Mouse (Mus musculus) kidney, postnatal 14 days (tissue): Measurements from ENCODE around the gene Pde4c.

Experiments
- DNase-seq: peaks from one replicate; pipeline ENCODE4 v3.0.0; 2022; ENCODE audit warnings: mixed read lengths

Pde4c gene

DNA sequence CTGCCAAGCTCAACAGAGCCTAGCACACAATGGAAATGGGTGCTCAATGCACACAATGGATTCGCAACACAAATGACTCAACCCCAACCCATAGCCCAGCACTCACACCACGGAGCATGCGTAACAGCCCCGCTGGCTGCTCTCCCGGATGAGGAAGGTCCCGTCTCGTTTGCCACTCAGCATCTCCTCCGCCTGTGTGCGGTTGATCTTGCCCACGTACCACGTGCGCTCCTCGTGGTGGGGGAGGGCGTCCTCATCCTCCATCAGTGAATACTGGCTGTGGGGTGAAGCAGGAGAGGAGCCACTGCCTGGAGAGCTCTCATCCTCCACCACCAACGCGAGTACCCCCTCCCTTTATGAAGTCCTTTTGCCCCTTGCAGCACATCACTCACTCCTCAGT lies 45.4 kb downstream of the Pde4c start:
- no peak for DNase-seq

GRCm38 (mm10) chr8:70769359-70769758 lies 45.8 kb downstream of the Pde4c start:
- peak; percentile 96 for DNase-seq

DNA sequence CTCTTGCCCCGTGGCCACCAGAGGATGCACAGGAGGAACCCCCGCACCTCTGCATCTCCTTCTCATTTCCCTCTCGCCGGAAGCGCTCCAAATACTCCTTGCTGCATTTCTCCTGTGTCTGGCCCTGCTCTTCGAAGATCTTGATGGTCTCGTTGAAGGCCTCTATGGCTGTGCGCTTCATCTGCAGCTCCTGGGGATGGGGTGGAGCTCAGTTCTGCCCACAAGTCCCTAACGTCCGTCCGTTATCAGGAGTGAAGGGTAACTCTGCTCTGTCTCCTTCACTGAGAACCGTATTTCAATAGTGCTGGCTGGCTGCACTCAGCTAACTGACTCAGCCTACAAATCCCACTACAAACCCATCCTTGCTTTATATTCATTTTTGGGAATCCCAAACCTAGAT lies 46.3 kb downstream of the Pde4c start:
- no peak for DNase-seq

- no peak for DNase-seq
Measured at GRCm38 (mm10) chr8:70770748-70771147, 47.2 kb downstream of the Pde4c start.

- no peak for DNase-seq
Measured at GRCm38 (mm10) chr8:70771217-70771616, 47.7 kb downstream of the Pde4c start.

DNA sequence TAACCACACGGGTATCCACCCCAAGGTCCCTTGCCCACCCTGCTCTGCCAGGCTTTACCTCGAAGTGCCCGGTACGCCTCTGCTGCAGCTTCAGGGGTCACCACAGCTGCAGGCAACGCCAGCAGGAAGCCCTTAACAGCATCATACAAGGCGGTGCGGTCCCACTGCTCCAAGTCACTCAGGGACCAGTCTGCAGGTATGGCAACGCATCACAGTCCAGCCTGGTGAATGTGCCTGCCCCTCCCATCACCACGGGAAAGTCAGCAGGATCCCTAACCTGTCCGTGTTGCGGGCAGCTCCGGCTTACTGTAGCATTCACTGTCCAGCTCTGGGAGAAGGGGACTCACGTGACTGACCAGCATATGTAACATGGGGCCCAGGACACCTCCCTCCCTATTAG lies 48.6 kb downstream of the Pde4c start:
- DNase-seq: no peak

DNA sequence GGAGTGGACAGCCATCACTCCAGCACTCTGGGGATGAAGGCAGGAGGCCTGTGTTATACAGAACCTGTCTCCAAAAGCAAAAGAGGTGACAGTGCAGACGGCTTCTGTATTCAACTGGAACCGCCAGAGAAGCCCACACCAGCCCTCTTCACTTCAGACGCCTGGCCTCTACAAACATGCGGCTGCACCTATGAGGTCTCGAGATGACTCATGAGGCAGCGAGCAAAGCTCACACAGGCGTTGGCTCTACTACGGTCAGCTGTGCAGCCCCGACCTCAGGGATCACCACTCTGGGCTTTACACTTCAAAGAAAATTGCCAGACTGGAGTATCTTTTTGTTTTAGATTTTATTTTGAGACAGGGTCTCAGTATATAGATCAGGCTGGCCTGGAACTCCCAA lies 49.4 kb downstream of the Pde4c start:
- DNase-seq: no peak

DNA sequence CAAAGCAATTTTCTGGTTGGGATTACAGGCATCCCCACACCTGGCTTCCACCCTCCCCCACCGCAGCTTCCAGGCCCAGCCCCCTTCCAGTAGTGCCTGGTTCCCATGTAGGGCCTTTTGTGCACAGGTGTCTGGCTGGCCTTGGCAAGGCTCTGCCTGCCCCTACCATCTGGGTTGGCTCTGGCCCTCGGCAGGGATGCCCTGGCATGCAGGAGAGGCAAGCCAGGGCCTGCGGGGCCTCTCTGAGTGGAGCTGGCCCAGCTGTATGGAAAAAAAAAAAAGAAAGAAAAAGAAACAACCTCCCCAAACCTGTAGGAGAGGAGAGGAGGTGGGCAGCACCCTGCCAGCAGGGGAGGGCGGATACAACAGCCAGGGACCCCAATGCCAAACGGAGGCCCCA lies 49.9 kb downstream of the Pde4c start:
- DNase-seq: no peak

DNA sequence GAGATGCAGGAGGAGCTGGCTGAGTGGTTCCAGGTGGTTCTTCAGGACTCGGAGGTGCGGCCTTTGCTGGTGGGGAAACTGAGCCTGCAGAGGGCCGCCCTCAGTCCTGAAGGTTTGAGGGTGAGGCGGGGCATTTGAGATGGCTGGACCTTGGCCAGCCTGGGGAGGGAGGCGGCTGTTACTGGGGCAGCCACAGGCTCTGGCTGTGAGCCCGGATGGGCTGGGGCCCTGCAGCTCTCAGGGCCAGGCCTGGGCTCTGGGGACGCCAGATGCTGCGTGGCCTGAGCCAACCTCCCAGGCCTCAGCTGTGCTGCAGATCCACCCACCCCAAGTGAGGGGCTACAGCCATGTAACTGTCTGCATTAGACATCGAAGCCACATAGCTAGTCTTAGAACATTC lies 50.3 kb downstream of the Pde4c start:
- peak; percentile 91 for DNase-seq

- DNase-seq: no peak
Measured at GRCm38 (mm10) chr8:70774740-70775139, 51.2 kb downstream of the Pde4c start.

DNA sequence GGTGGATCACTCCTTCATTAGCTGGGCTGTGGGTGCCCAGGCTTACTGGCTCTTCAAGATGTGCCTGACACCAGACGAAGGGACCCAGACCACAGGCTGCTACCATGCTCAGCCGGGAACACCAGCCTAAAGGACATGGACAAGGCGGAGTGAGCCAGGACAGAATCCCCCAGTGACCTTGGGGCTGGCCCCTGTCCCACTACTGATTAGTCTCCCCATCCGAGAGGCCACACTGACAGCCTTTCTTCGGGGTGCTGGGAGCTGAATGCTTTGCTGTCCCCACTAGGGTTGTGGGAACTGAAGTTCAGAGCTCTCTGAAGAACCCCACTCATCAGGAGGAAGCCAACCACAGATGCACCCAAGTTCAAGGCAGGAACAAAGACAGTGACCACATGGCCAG lies 51.7 kb downstream of the Pde4c start:
- no peak for DNase-seq

DNA sequence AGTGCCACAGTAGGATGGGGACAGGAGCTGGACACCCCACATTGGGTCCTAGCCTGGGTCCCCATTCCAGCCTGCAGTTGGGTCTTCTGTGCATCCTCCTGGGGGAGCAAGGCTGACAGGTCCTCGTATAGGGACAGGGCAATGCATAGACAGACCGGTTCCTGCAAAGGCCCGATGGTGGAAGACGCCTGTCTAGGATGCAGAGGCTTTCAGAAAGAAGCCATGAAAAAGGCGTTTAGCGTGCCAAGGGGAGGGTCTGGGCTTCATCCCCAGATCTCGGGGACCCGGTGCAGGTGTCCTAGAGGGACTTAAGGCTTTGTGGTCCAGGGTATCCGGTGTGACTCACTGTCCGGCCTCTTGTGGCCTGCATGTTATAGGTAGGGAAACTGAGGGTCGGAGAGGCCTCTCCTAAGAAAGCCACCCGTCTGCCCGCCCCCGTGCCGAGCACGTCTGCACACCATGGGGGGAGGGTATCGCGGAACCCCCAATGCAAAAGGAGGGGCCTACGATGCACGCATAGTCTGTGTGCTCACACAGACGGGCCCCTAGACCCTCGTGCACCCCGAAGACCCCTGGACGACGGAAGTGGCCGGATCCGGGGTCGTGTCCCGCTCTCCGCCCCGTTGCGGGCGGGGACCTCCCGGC lies 52.5 kb downstream of the Pde4c start:
- DNase-seq: no peak

DNA sequence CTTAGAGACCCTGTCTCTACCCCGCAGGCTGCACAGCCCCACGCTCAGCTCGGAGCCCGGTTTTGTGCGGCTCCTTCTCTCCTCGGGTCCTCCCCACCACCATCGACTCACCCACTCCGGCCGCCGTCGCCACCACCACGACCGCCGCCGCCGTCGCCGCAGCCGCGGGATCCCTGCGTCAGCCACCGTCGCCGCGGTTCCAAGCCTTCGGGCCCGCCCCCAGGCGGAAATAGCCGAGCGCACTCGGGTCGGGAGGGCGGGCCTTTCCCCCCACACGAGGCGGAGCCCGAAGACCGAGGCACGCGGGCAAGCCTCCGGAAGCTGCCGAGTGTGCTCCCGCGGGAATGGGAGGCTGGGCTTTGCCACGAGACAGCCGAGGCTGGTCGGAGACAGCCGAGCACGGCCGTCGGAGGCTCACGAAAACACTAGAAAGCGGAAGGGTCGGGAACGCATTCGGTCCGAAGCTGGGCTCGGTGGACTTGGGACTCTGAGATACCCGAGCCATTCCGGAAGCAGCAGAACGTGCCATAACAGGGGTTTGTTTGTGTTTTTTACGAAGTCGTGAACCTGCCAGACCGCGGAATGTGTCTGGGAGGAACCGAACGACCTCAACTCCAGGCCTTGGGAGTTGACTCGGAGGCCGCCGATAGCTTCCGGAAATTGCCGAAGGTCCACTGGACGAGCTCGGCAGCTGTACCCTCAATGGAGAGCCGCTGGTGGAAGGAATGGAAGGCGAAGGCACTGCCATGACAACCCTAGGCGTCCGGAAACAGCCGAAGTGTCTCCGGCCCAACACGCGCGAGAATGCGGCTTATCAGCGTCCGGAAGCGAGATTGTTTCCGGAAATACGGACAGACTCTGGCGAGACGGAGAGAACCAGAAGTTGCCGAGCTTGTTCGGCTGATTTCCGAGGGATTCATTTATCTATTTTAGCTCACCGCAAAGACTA lies 53.2 kb downstream of the Pde4c start, which contains the start of gene Pik3r2:
Gene Pik3r2 (minus strand): TSS at position 218 of the 949 bp plus-strand sequence.
- DNase-seq: peak; percentile 98

- DNase-seq: no peak
Measured at GRCm38 (mm10) chr8:70780093-70780492, 56.6 kb downstream of the Pde4c start.

- no peak for DNase-seq
Measured at GRCm38 (mm10) chr8:70786291-70787050, 63.0 kb downstream of the Pde4c start.

GRCm38 (mm10) chr8:70787051-70787445 lies 63.5 kb downstream of the Pde4c start:
- no peak for DNase-seq

GRCm38 (mm10) chr8:70787941-70788667 lies 64.6 kb downstream of the Pde4c start:
- DNase-seq: peak; percentile 61

DNA sequence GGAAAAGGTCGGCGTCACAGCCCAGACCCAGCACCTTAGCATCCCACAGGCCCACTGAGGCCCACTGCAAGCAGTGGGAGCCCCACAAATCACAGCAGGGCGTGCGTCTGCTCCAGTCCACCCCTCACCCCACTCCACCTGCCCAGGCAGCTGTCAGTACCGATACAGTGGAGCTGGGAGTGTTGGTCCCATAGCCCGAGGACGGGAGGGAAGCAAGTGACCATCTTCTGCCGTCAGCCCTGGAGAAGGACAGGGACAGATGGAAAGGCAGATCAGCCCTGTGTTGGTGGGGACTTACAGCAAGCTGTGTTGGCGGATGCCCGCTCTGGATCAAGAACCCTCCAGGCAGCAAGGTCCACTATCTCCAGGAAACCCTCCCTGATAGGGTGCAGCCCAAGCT lies 65.5 kb downstream of the Pde4c start:
- DNase-seq: no peak

DNA sequence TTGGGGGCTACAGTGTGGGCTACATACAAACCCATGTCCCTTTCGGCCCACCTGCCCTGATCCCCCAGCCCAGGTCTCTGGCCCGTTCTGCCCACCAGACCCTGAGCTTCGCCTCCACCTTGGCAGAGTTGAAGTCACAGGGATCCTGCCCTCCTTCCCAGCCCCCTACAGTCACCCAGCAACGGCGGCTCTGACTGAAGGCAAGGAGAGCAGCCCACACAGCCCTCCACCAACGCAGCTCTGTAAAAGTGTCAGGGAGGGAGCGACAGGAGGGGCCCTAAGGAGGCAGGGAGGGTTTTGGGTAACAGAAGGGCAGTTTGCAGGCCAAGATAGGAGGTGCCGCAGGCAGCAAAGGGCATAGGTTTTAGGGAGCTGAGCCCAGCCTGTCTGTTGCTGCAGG lies 67.3 kb downstream of the Pde4c start:
- no peak for DNase-seq

DNA sequence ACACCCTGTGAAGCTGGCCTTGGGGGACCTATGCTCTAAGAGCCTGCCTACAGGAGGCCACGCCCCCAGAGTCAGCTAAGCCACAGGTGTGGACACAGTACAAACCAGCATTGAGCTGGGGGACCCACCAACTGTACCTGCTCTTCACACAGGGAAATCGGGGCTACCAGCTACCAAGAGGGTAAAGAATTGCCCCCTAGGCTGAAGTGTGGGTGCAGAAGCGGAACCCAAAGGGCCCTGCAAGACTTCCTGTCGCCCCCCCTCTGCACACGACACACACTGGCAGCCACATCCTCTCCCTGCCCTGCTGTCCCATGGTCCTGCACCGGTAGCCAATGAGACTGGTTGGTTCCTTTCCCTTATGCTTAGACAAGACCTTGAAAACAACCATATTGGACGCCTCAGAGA lies 67.8 kb downstream of the Pde4c start:
- no peak for DNase-seq

GRCm38 (mm10) chr8:70791975-70792691 lies 68.6 kb downstream of the Pde4c start:
- peak; percentile 98 for DNase-seq

- DNase-seq: peak; percentile 92
Measured at GRCm38 (mm10) chr8:70792700-70793099, 69.2 kb downstream of the Pde4c start.
